Mouse (Mus musculus): ENCODE results near the gene Gm45062.

- TF ChIP-seq ZNF384 (IDR thresholded peaks at IDR 0.05; ENCODE audit: low read depth, low read length) = no peak
- no peak for TF ChIP-seq HCFC1 (IDR thresholded peaks at IDR 0.05; ENCODE audit: borderline replicate concordance, insufficient read depth, low read length)
Observed at GRCm38 (mm10) chr6:8353461-8353860, 94.2 kb downstream of the Gm45062 start.
